Mouse (Mus musculus) mouse embryonic stem cell (cell line): Measurements from ENCODE around the gene Krtap4-1.
"Not testable (repeated sequence)": the region's sequence is repeated elsewhere in the genome, so short reads cannot be mapped to it uniquely, and the experiment has no call there.

ENCODE experiments used
- in situ Hi-C, 2 experiments: fragments of 300-500 bp; cut with MboI; formaldehyde crosslinking; loops; 1 replicate in 1 of 2; 3 replicates in 1 of 2; pipeline ENCODE4 v1.14.3; 2019 to 2020; ENCODE audit warnings: low sequenced_read_pairs in 2 of 2, low pct_unique_long_range_greater_than_20kb in 1 of 2, mixed read lengths in 1 of 2; ENCODE audit not compliant: unreplicated experiment in 1 of 2

The Krtap4-1 gene

DNA sequence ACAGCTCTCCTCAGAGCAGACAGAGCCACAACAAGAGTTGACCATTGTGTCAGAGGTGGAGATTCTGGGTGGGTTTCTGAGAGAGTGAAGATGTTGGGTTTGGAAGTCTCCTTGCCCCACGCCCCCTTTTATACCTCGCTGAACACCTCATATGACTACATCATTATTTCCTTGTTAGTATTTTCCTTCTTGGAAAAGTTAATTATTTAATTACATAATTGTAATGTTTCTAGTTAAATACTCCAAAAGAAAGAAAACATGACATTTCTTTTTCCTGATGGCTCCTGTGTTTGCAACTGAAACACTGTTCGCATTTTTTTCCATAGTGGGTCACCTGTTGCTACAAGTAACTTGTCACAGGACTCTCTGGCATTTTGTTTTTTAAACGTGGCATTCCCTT, at the start of gene Krtap4-1:
Gene Krtap4-1 (minus strand): TSS at position 101 of the 400 bp plus-strand sequence.
- in situ Hi-C loops: no loop called here

DNA sequence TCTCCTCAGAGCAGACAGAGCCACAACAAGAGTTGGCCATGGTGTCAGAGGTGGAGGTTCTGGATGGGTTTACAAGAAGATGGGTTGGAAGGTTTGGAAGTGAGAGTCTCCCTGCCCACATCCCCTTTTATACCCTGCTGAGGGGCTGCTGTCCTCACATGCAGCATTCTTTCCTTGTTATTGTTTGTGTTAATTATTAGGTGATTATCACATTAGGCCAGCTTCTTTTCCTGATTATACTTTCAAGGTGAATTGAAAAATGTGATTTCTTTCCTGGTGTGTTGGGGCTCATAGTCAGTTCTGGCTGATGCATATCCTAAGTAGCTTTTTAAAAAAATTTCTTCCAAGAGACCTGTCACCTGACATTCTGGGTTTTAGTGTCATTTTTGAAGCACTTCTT, 37.8 kb upstream of the Krtap4-1 start, which contains the start of gene Krtap4-6:
Gene Krtap4-6 (minus strand): TSS at position 101 of the 400 bp plus-strand sequence.
- in situ Hi-C loops: no loop called here

DNA sequence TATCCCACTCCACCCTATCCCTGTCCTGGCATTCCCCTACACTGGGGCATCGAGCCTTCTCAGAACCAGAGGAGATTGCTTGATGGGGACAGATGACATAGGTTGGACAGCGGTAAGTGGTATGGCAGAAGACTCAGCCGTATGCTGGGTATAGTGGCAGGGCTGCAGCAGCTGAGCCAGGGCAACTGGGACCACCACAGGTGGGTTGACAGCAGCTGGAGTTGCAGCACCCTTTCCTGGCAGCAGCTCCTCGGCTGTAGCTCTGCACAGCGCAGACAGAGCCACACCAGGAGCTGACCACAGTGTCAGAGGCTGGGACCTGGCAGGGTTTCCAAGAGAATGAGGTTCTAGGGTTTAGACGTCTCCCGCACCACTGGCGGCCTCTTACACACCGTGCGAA, 34.8 kb upstream of the Krtap4-1 start:
- in situ Hi-C loops: no loop called here

DNA sequence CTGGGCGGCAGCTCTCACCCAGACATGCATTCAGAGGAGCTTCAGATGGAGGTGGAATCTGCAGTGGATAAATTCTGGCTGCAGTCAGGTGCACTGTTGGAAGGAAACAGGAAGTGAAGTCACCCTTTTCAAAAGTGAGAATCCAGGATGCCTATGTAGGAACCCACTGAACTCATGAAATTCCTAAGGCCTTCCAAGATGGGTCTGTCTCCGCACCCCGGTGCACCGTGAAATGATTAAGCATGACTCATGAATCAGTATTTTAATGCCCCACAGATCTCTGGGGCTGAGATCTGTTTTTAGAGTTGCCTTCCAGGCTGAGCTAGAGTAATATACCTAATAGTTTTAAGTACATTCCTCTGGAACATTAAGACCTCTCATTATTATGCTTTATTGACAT, 31.2 kb upstream of the Krtap4-1 start:
- in situ Hi-C loops: no loop called here

DNA sequence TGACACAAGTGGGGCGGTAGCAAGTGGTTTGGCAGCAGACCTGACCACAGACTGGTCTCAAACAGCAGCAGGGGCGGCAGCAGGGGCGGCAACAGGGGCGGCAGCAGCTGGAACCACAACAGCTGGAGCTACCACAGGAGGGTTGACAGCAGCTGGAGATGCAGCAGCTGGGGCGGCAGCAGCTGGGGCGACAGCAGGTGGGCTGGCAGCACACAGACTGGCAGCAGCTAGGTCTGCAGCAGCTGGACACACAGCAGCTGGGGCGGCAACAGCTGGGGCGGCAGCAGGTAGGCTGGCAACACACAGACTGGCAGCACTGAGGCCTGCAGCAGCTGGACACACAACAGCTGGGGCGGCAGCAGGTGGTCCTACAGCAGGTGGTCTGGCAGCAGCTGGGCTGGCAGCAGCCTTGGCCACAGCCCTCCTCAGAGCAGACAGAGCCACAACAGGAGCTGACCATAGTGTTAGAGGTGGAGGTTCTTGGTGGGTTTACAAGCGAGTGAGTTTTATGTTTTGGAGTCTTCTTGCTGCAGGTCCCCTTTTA, 30.5 kb upstream of the Krtap4-1 start, which contains the start of gene Gm11563:
Gene Gm11563 (minus strand): TSS at position 494 of the 544 bp plus-strand sequence.
- in situ Hi-C loops: not testable (repeated sequence)

DNA sequence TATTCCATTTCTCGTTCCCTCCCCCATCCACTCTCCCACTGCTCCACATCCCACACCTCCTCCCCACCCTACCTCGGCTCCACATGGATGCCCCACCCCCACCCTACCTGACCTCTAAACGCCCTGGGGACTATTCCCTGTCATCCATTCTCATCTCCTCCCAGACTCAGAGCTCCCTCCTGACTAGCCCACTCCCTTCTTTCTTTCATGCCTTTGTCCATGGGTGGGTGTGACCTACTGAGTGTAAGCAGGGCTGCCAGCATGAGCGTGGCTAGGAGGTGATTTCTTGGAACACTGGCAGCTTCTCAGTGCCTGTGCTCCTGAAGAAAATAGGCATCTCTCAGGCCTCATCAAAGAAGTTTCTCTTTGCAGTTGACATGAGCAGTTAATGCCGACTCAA, 29.0 kb upstream of the Krtap4-1 start:
- in situ Hi-C loops: no loop called here

DNA sequence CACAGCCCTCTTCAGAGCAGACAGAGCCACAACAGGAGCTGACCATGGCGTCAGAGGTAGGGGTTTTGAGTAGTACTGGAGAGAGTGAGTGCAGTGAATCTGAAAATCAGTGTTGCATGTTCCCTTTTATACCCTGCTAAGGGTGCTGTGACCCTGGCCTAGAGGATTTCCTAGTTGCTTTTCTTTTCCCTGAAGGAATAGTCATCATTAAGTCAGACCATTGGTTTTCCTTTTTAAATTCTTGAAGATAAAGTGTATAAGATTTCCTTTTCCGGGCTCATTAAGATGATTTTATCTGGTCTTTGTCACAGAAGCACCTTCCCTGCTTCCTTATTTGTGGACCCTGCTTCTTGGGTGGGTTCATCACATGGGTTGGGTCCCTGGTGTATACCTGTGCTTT, 22.1 kb upstream of the Krtap4-1 start, which contains the start of gene Gm11555:
Gene Gm11555 (minus strand): TSS at position 101 of the 400 bp plus-strand sequence.
- in situ Hi-C loops: no loop called here

DNA sequence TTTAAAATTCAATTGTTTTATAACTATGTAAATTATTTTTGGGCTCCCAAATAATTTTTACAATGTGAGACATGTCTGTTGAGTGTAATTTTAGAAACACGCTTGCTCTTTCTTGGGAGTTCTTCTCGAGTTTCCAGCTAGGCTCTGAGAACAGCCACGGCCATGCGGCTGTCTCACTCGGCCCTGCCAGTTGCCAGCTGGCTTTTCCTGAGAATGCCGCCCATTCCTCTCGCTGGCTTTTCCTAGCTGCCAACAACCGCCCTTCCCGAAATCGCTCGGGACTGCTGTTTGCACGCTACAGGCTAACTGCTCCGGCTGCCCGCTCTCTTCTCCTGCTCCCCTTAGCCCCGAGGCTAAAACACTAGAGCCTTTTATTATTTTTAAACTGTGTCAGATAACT, 18.4 kb upstream of the Krtap4-1 start:
- in situ Hi-C loops: no loop called here

DNA sequence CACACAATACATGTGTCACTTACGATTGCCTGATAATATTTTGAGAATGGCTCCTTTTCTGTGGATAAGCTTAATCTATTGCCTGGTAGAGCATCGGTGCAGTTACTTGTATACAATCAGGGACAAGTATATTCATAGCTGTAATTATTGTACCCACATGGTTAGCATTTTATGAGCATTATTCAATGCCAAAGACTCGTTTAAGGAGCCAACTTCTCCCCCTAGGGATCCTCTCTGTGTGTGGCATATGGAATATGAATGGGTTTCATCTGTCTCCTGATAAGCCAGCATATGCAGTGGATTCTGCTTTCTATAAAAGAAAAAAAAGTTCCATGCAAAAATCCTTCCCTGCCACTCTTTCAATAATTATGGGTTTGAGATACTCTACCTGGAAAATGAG, 16.3 kb upstream of the Krtap4-1 start:
- in situ Hi-C loops: no loop called here

DNA sequence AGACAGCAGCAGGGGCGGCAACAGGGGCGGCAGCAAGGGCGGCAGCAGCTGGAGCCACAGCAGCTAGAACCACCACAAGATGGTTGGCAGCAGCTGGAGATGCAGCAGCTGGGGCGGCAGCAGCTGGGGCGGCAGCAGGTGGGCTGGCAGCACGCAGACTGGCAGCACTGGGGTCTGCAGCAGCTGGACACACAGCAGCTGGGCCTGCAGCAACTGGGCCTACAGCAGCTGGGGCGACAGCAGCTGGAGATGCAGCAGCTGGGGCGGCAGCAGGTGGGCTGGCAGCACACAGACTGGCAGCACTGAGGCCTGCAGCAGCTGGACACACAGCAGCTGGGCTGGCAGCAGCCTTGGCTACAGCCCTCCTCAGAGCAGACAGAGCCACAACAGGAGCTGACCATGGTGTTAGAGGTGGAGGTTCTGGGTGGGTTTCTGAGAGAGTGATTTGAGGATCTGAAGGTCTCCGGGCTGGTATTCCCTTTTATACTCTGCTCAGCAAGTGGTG, 15.6 kb upstream of the Krtap4-1 start, which contains the start of gene Krtap4-7:
Gene Krtap4-7 (minus strand): TSS at position 455 of the 505 bp plus-strand sequence.
- in situ Hi-C loops: not testable (repeated sequence)

DNA sequence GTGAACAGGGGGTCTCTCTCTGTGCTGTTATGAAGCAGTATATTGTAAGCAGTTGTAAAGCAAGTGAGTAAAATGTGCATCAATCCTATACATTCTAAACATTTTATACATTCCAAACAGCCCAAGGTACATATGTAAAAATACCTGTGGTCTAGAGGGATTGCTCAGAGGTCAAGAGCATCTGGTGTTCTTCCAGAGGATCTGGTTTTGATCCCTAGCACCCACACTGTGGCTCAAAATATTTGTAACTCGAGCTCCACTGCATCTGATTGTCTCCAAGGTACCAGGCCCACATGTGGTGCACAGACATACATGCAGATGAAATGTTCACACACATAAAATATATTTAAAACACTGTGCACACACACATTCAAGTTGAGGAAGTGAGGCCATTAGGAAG, 12.9 kb upstream of the Krtap4-1 start:
- in situ Hi-C loops: no loop called here

DNA sequence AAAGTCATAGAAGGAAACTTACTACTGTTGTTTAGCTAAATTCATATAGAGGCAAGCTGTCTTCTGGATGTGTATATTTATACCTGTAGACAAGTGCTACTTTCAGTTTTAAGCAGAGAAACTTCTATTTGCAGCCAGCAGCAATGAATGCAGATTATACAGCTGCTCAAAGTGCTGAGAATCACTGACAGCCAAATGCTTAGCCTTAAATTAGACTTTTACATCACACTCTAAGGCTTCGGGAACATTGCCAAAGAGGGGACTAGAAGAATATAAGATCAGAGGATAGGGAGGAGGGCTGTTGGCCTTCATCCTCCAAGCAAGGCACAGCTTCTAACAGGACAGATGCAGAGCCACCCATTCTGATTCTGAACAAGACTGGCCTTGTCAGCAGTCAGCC, 9.0 kb upstream of the Krtap4-1 start:
- in situ Hi-C loops: no loop called here

DNA sequence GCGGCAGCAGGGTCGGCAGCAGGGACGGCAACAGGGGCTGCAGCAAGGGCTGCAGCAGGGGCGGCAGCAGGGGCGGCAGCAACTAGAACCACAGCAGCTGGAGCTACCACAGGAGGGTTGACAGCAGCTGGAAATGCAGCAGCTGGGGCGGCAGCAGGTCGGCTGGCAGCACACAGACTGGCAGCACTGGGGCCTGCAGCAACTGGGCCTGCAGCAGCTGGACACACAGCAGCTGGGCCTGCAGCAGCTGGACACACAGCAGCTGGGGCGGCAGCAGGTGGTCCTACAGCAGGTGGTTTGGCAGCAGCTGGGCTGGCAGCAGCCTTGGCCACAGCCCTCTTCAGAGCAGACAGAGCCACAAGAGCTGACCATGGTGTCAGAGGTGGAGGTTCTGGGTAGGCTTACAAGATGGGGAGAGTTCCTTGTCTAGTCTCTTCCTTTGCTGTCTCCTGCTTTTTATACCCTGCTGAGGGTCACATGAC, 6.7 kb upstream of the Krtap4-1 start, which contains the start of gene Krtap4-2:
Gene Krtap4-2 (minus strand): TSS at position 432 of the 482 bp plus-strand sequence.
- in situ Hi-C loops: no loop called here

DNA sequence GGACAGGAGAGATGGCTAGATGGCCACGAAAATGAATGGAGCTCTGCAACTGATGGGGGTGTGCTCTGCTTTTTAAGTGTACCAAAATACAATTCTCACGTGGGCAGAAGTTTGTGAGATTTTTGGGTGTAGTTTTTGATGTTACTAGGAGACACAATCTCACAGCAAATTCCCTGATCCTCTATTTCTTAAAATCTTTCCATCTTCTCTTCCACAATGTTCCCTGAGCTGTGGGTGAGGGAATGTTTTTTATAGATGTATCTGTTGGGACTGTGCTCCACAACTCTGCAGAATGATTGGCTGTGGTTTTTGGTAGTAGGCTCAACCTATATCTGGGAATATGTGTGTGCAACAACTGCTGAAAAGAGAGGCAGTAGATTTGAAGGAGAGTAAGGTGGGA, 5.3 kb upstream of the Krtap4-1 start:
- in situ Hi-C loops: no loop called here

DNA sequence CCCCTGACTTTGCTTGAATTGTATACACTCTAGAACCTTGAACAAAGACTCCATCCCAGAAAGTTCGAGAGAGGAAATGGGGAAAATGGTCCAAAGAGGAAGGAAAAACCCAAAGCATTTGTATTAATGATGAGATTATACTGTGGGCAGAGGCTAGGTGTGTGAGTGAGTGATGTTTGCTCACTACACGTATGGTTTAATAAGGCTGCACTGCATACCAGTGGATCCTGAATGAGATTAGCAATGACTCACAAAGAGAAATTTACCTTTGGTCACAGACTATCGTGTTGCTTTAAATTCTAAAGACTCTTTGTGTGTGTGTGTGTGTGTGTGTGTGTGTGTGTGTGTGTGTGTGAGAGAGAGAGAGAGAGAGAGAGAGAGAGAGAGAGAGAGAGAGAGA, 2.9 kb upstream of the Krtap4-1 start:
- in situ Hi-C loops: no loop called here

DNA sequence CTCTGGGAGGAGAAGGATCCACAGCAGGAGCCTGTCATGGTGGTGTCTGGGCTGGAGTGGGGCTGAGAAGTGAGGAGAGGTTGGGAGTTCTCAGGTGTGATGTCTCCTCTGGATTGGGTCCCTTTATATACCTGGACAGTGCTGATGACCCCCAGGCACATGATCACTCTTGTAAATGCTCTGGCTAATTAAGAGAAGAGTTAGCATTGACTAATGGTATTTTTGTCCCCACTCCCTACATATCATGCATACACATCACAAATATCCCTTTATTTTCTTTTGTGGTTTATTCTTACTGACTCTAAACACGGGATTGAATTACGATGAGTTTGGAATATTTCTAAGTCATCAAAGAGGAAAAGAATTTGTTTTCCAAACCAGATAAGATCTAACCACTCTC, 7.7 kb downstream of the Krtap4-1 start, which contains the start of gene Gm11562:
Gene Gm11562 (minus strand): TSS at position 101 of the 400 bp plus-strand sequence.
- in situ Hi-C loops: no loop called here

DNA sequence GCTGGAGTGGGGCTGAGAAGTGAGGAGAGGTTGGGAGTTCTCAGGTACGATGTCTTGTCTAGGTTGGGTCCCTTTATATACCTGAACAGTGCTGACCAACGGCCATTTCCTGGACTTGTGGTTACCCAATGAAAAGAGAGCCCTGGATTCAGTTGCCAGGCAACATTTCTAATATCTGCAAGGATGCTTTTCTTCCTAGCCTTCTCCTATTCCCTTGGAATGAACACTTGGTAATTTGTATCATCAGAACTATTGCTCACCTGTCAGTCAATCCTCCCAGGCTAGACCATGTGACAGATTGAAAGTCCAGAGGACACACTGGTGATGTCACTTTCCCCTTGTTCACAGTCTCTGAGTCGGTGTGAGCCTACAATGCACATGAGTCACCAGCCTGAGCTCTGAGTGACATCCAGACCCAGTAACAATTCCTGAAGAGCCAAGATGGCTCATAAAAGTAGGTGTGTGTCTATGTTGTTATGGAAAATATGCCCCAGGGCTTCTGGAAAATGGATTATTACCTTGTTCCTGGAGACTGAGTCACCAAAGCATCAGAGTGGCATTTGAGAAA, 13.2 kb downstream of the Krtap4-1 start, which contains the start of gene Krtap2-4:
Gene Krtap2-4 (minus strand): TSS at position 51 of the 568 bp plus-strand sequence.
- in situ Hi-C loops: no loop called here

DNA sequence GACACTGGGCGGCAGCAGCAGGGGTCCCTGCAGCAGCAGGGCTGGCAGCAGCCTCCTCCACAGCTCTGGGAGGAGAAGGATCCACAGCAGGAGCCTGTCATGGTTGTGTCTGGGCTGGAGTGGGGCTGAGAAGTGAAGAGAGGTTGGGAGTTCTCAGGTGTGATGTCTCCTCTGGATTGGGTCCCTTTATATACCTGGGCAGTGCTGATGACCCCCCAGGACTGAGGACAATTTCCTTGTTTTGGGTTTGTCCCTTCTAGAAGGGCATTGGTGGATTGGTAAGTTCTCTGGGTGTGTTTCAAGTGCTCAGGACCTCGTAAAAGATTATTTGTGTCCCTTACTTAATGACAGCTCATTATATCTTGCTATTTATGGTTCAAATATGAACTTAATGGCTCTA, 17.9 kb downstream of the Krtap4-1 start, which contains the start of gene Gm11937:
Gene Gm11937 (minus strand): TSS at position 101 of the 400 bp plus-strand sequence.
- in situ Hi-C loops: not testable (repeated sequence)

DNA sequence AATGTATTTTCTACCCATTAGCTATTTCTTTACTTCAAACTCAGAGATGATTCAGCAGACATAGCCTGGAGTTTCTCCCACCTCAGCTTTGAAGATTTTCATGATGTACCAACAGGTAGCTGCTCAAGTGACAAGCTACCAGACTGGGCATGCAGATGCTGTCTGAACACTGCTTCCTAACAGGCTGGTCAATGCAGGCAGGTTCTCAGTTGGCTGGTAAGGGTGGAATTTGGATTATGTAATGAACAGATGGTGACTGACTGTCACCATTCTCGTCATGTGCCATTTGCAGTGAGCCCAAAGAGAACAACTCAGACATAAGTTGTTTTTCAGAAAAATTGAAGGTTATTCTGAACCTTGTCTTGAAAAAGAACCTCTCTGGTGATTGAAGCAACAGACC, 18.9 kb downstream of the Krtap4-1 start:
- in situ Hi-C loops: no loop called here
